ENCODE assay signal across 7 mouse cellular contexts in the genomic region with DNA sequence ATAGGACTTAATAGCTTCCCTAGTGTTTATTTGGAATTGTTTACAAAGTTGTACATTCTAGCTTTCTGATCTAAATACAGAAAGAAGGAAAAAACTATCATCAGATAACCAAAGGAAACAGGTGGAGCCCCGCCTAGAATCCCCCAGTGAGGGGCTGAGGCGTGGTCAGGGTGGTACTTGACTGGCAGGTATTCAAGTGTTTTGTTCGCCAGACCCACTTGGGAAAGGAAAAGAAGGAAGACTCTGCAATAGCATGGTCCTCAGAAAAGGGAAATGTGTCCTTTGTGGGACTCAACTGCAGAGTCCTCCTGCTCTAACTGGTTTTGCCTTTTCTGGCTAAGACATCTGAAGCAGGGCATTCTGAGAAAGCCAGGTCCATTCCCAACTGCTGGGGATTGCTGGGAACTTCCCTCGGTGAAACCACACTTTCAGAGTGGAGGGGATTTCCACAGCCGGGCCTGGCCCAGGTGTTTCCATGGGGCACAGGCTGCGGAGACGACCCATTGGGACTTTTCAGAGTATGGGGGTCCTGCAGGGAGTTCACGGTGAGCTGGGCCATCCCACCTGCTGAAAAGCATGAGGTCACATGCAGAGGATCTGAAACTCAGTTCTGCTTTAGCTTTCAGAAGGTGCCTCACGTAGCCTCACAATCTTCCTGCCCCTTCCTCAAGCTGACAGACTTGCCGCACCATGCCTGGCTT. TPM values are rescaled to one million over a fixed set of nuclear protein-coding genes. Genes with fewer than 3 reads are reported as not detected.
DNase-seq lines count a peak whose midpoint lies in the region; ATAC-seq and TF ChIP-seq lines count a peak whose summit lies in the region.

No protein-coding gene starts in this region.

- peaks cover 27% of the 10 kb centered on the region for H3K4me1 ChIP-seq in lung, adult 2 months (ENCODE audit: control insufficient read depth, insufficient read depth, low read length)
- H3K4me1 ChIP-seq in lung, embryonic 16.5 days (replicated peaks; ENCODE audit: control insufficient read depth, insufficient read depth, low read length): peaks cover 32% of the 10 kb centered on the region
- peaks cover 5% of the 10 kb centered on the region for H3K4me1 ChIP-seq in forebrain, embryonic 14.5 days (ENCODE audit: control insufficient read depth, insufficient read depth, low read length)

- 29% methylated on average over 10 of the region's 10 CpGs for WGBS in lung, adult 2 months
- WGBS in lung, embryonic 16.5 days: 37% methylated on average over 10 of the region's 10 CpGs
- 81% methylated on average over 10 of the region's 10 CpGs for WGBS in forebrain, embryonic 14.5 days

- H3K9ac ChIP-seq in lung, embryonic 16.5 days (ENCODE audit: low read length): peak overlapping the region; percentile 44; the same call in 1 of the 2 replicates
- H3K9ac ChIP-seq in forebrain, embryonic 14.5 days (ENCODE audit: low read length): no peak overlapping the region

- no peaks in the 10 kb centered on the region for H3K27me3 ChIP-seq in lung, embryonic 16.5 days (ENCODE audit: control insufficient read depth, insufficient read depth, low read depth, low read length)
- H3K27me3 ChIP-seq in forebrain, embryonic 14.5 days (replicated peaks; ENCODE audit: control insufficient read depth, insufficient read depth, low read length): no peaks in the 10 kb centered on the region

- H3K4me3 ChIP-seq in lung, adult 2 months (replicated peaks; ENCODE audit: extremely low read depth, low read depth, low read length): no peak overlapping the region
- H3K4me3 ChIP-seq in lung, embryonic 16.5 days (ENCODE audit: low read length): no peak overlapping the region
- no peak overlapping the region for H3K4me3 ChIP-seq in forebrain, embryonic 14.5 days (ENCODE audit: low read depth, low read length)

- no peak for DNase-seq in lung, adult 2 months
- DNase-seq in lung, postnatal 10 days: no peak
- DNase-seq in thymus, postnatal 14 days: peak; percentile 63
- no peak for DNase-seq in cerebellum, adult 9-11 months
- DNase-seq in forebrain, embryonic 14.5 days (ENCODE audit: low spot score): no peak

- TF ChIP-seq POLR2A in lung, adult 2 months (IDR thresholded peaks at IDR 0.05; ENCODE audit: borderline replicate concordance, extremely low read depth, low read depth, low read length): 0 out of 2 replicates have a peak, but pooled peaks have one; percentile 8

- peak overlapping the region; percentile 92 for H3K27ac ChIP-seq in lung, embryonic 16.5 days (ENCODE audit: low read length)
- H3K27ac ChIP-seq in forebrain, embryonic 14.5 days (ENCODE audit: low read depth, low read length): no peak overlapping the region

- no peaks in the 10 kb centered on the region for H3K36me3 ChIP-seq in lung, embryonic 16.5 days (ENCODE audit: control insufficient read depth, insufficient read depth, low read length)
- peaks cover 22% of the 10 kb centered on the region for H3K36me3 ChIP-seq in forebrain, embryonic 14.5 days (ENCODE audit: control insufficient read depth, insufficient read depth, low read length)

- H3K4me2 ChIP-seq in lung, embryonic 16.5 days (ENCODE audit: low read depth, low read length): peak overlapping the region; percentile 5; the same call in 1 of the 2 replicates
- H3K4me2 ChIP-seq in forebrain, embryonic 14.5 days (ENCODE audit: low read length): no peak overlapping the region

- peak; percentile 3 for ATAC-seq in granulocyte monocyte progenitor cell, adult 5-6 weeks (replicated peaks; ENCODE audit: poor library complexity, severe bottlenecking)
- peak; percentile 31; the same call in 1 of the 2 replicates for ATAC-seq in lung, embryonic 16.5 days (ENCODE audit: low read depth)
- ATAC-seq in forebrain, embryonic 14.5 days: no peak

- TF ChIP-seq CTCF in lung, adult 2 months (IDR thresholded peaks at IDR 0.05; ENCODE audit: insufficient read depth, low read length): no peak

- H3K9me3 ChIP-seq in lung, embryonic 16.5 days (ENCODE audit: control insufficient read depth, low read length): no peaks in the 10 kb centered on the region
- no peaks in the 10 kb centered on the region for H3K9me3 ChIP-seq in forebrain, embryonic 14.5 days (replicated peaks; ENCODE audit: control insufficient read depth, low read length)

RNA-seq across cellular contexts. Expression of a gene that starts 5.8 kb away (rescaled TPM):
- polyA plus RNA-seq in lung, adult 2 months (2012; rRNA removed): 51.5 and 52.4 TPM in 2 replicates
- total RNA-seq in granulocyte monocyte progenitor cell, adult 5-6 weeks (2014; fragmentation: Nextera tagmentation): 34.1 and 37.2 TPM in 2 replicates
- 34.2 and 59.8 TPM in 2 replicates for total RNA-seq in granulocyte monocyte progenitor cell, adult 5-6 weeks (2017)
- polyA plus RNA-seq in lung, embryonic 16.5 days (2015; fragmentation: Nextera tagmentation; extraction: Ambion mirVana): 42.3 and 45.7 TPM in 2 replicates
- 35.7 and 37.2 TPM in 2 replicates for polyA plus RNA-seq in forebrain, embryonic 14.5 days (2014; fragmentation: Nextera tagmentation; extraction: Ambion mirVana)

RNA-seq across cellular contexts. Expression of a gene that starts 6.0 kb away (rescaled TPM):
- polyA plus RNA-seq in lung, adult 2 months (2012; rRNA removed): 61.9 and 70.8 TPM in 2 replicates
- total RNA-seq in granulocyte monocyte progenitor cell, adult 5-6 weeks (2014; fragmentation: Nextera tagmentation): 9.0 and 17.3 TPM in 2 replicates
- total RNA-seq in granulocyte monocyte progenitor cell, adult 5-6 weeks (2017): 7.1 and 7.8 TPM in 2 replicates
- 23.6 and 26.8 TPM in 2 replicates for polyA plus RNA-seq in lung, embryonic 16.5 days (2015; fragmentation: Nextera tagmentation; extraction: Ambion mirVana)
- 16.0 and 21.5 TPM in 2 replicates for polyA plus RNA-seq in forebrain, embryonic 14.5 days (2014; fragmentation: Nextera tagmentation; extraction: Ambion mirVana)

RNA-seq across cellular contexts. Expression of a gene that starts 18.0 kb away (rescaled TPM):
- 267 and 338 TPM in 2 replicates for polyA plus RNA-seq in lung, adult 2 months (2012; rRNA removed)
- total RNA-seq in granulocyte monocyte progenitor cell, adult 5-6 weeks (2014; fragmentation: Nextera tagmentation): 49.2 and 63.3 TPM in 2 replicates
- total RNA-seq in granulocyte monocyte progenitor cell, adult 5-6 weeks (2017): 37.7 and 58.0 TPM in 2 replicates
- 66.3 and 82.1 TPM in 2 replicates for polyA plus RNA-seq in lung, embryonic 16.5 days (2015; fragmentation: Nextera tagmentation; extraction: Ambion mirVana)
- 43.1 and 49.1 TPM in 2 replicates for polyA plus RNA-seq in forebrain, embryonic 14.5 days (2014; fragmentation: Nextera tagmentation; extraction: Ambion mirVana)

RNA-seq across cellular contexts. Expression of a gene that starts 39.1 kb away (rescaled TPM):
- polyA plus RNA-seq in lung, adult 2 months (2012; rRNA removed): 87.0 and 91.3 TPM in 2 replicates
- total RNA-seq in granulocyte monocyte progenitor cell, adult 5-6 weeks (2014; fragmentation: Nextera tagmentation): 26.1 and 34.6 TPM in 2 replicates
- total RNA-seq in granulocyte monocyte progenitor cell, adult 5-6 weeks (2017): 13.3 and 34.8 TPM in 2 replicates
- polyA plus RNA-seq in lung, embryonic 16.5 days (2015; fragmentation: Nextera tagmentation; extraction: Ambion mirVana): 15.3 and 33.2 TPM in 2 replicates
- polyA plus RNA-seq in forebrain, embryonic 14.5 days (2014; fragmentation: Nextera tagmentation; extraction: Ambion mirVana): 42.6 and 52.2 TPM in 2 replicates

RNA-seq across cellular contexts. Expression of a gene that starts 46.1 kb away (rescaled TPM):
- polyA plus RNA-seq in lung, adult 2 months (2012; rRNA removed): 111 and 136 TPM in 2 replicates
- 43.2 and 47.8 TPM in 2 replicates for total RNA-seq in granulocyte monocyte progenitor cell, adult 5-6 weeks (2014; fragmentation: Nextera tagmentation)
- total RNA-seq in granulocyte monocyte progenitor cell, adult 5-6 weeks (2017): 34.5 and 42.2 TPM in 2 replicates
- 59.6 and 59.9 TPM in 2 replicates for polyA plus RNA-seq in lung, embryonic 16.5 days (2015; fragmentation: Nextera tagmentation; extraction: Ambion mirVana)
- polyA plus RNA-seq in forebrain, embryonic 14.5 days (2014; fragmentation: Nextera tagmentation; extraction: Ambion mirVana): 81.0 and 99.5 TPM in 2 replicates
